Mouse (Mus musculus): ENCODE measurements around the gene Cnr1. TPM values are rescaled to one million over a fixed set of nuclear protein-coding genes. Genes with fewer than 3 reads are reported as not detected.

Gene Cnr1
- polyA plus RNA-seq, 1 experiment from 2014 or later: 15.9 TPM

GRCm38 (mm10) chr4:33957398-33957797 is 33.0 kb downstream of the Cnr1 start:
- 77% methylated on average over 3 of the region's 3 CpGs for WGBS
- H3K27ac ChIP-seq (ENCODE audit: low read depth, low read length): no peak overlapping the region

GRCm38 (mm10) chr4:33958515-33958914 is 34.1 kb downstream of the Cnr1 start:
- H3K4me3 ChIP-seq (ENCODE audit: low read depth, low read length): no peak overlapping the region
- no peak overlapping the region for H3K4me2 ChIP-seq
- WGBS: 77% methylated on average over 3 of the region's 3 CpGs
- DNase-seq (ENCODE audit: low spot score, missing footprints): no peak
- ATAC-seq (ENCODE audit: low FRiP score): no peak
- H3K27ac ChIP-seq (ENCODE audit: low read depth, low read length): no peak overlapping the region
- no peaks in the 10 kb centered on the region for H3K9me3 ChIP-seq (ENCODE audit: control insufficient read depth, low read length)
- H3K9ac ChIP-seq (ENCODE audit: low read length): no peak overlapping the region
- no peaks in the 10 kb centered on the region for H3K36me3 ChIP-seq (ENCODE audit: control insufficient read depth, insufficient read depth, low read length)
- no peaks in the 10 kb centered on the region for H3K4me1 ChIP-seq (ENCODE audit: control insufficient read depth, insufficient read depth, low read length)
- H3K27me3 ChIP-seq (ENCODE audit: control insufficient read depth, insufficient read depth, low read length): no peaks in the 10 kb centered on the region

More at GRCm38 (mm10) chr4:33957398-33957797, 33.0 kb downstream of the Cnr1 start:
- H3K4me3 ChIP-seq (ENCODE audit: low read depth, low read length): no peak overlapping the region
- no peak for DNase-seq (ENCODE audit: low spot score, missing footprints)
- H3K4me1 ChIP-seq (ENCODE audit: control insufficient read depth, insufficient read depth, low read length): no peaks in the 10 kb centered on the region
- no peaks in the 10 kb centered on the region for H3K9me3 ChIP-seq (ENCODE audit: control insufficient read depth, low read length)
- H3K4me2 ChIP-seq: no peak overlapping the region
- H3K9ac ChIP-seq (ENCODE audit: low read length): no peak overlapping the region
- no peaks in the 10 kb centered on the region for H3K27me3 ChIP-seq (ENCODE audit: control insufficient read depth, insufficient read depth, low read length)
- ATAC-seq (ENCODE audit: low FRiP score): no peak
- H3K36me3 ChIP-seq (ENCODE audit: control insufficient read depth, insufficient read depth, low read length): no peaks in the 10 kb centered on the region

DNA sequence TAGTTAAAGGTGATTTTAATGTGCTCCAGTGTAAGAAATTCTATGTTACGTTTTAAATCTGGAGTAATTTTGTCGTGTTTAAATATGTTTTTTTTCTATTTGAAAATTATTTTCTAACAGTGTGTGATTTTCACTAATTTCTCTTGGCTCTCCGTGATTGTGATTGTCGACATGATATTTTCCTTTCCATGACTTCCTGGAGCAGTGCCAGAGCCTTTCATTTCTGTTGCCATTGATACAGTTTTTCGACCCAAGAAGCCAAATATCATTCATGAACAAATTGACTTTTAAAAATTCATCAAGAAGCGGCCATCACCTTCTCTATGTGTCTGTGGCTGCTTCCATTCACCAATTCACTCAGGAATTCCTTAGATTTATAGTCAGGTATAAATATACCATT is 35.4 kb downstream of the Cnr1 start:
- no peaks in the 10 kb centered on the region for H3K4me1 ChIP-seq (ENCODE audit: control insufficient read depth, insufficient read depth, low read length)
- no peak overlapping the region for H3K9ac ChIP-seq (ENCODE audit: low read length)
- no peaks in the 10 kb centered on the region for H3K27me3 ChIP-seq (ENCODE audit: control insufficient read depth, insufficient read depth, low read length)
- DNase-seq (ENCODE audit: low spot score, missing footprints): no peak
- no peak for ATAC-seq (ENCODE audit: low FRiP score)
- no peak overlapping the region for H3K4me3 ChIP-seq (ENCODE audit: low read depth, low read length)
- H3K36me3 ChIP-seq (ENCODE audit: control insufficient read depth, insufficient read depth, low read length): no peaks in the 10 kb centered on the region
- H3K27ac ChIP-seq (ENCODE audit: low read depth, low read length): no peak overlapping the region
- WGBS: 86% methylated on average over 6 of the region's 6 CpGs
- H3K4me2 ChIP-seq: no peak overlapping the region
- no peaks in the 10 kb centered on the region for H3K9me3 ChIP-seq (ENCODE audit: control insufficient read depth, low read length)

- WGBS: 81% methylated on average over 3 of the region's 3 CpGs
- H3K27me3 ChIP-seq (ENCODE audit: control insufficient read depth, insufficient read depth, low read length): no peaks in the 10 kb centered on the region
- H3K4me1 ChIP-seq (ENCODE audit: control insufficient read depth, insufficient read depth, low read length): no peaks in the 10 kb centered on the region
- H3K36me3 ChIP-seq (ENCODE audit: control insufficient read depth, insufficient read depth, low read length): no peaks in the 10 kb centered on the region
- ATAC-seq (ENCODE audit: low FRiP score) (no peak), DNase-seq (ENCODE audit: low spot score, missing footprints) (no peak)
- H3K4me3 ChIP-seq (ENCODE audit: low read depth, low read length): no peak overlapping the region
- H3K9me3 ChIP-seq (ENCODE audit: control insufficient read depth, low read length): no peaks in the 10 kb centered on the region
- no peak overlapping the region for H3K27ac ChIP-seq (ENCODE audit: low read depth, low read length)
- no peak overlapping the region for H3K4me2 ChIP-seq
- no peak overlapping the region for H3K9ac ChIP-seq (ENCODE audit: low read length)
Measured at GRCm38 (mm10) chr4:33970726-33971125, 46.3 kb downstream of the Cnr1 start.

DNA sequence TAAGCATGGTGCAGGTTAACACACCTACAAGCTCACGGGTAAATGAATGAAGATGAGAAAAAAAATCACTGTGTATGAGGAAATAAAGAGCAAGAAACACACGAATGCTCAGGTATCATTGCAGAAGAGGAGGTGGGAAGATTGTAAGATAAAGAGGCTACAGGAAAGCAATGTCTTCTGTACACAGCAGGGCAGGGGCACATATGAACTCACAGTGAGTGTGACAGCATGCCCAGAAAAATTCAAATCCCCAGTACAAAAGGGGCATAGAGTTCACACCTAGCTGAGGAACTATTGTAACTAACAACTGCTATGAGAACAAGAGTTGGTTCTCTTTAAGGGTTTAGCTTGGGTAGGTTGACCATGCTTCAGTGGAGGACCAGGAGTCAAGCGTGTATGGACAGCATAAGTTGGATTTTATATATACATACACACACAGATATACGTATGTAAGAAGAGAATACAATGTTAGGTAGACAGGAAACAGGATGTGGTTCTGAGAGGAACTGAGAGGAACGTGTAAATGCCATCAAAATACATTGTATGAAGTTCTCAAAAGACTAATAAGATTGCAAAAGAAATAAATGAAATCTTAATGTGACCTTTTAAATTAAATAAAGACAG is 64.2 kb downstream of the Cnr1 start:
- ATAC-seq (ENCODE audit: low FRiP score): no peak
- Histone ChIP-seq H3K9me3 (ENCODE audit: control insufficient read depth, low read length) (no peaks in the 10 kb centered on the region), H3K4me2 (no peak overlapping the region), H3K4me1 (ENCODE audit: control insufficient read depth, insufficient read depth, low read length) (no peaks in the 10 kb centered on the region), H3K27me3 (ENCODE audit: control insufficient read depth, insufficient read depth, low read length) (no peaks in the 10 kb centered on the region), H3K9ac (ENCODE audit: low read length) (no peak overlapping the region), H3K36me3 (ENCODE audit: control insufficient read depth, insufficient read depth, low read length) (no peaks in the 10 kb centered on the region), H3K27ac (ENCODE audit: low read depth, low read length) (no peak overlapping the region), H3K4me3 (ENCODE audit: low read depth, low read length) (no peak overlapping the region)
- no peak for DNase-seq (ENCODE audit: low spot score, missing footprints)
- whole genome bisulfite sequencing: 84% methylated on average over 5 of the region's 5 CpGs

- H3K4me3 ChIP-seq (ENCODE audit: low read depth, low read length): no peak overlapping the region
- no peaks in the 10 kb centered on the region for H3K9me3 ChIP-seq (ENCODE audit: control insufficient read depth, low read length)
- no peak for ATAC-seq (ENCODE audit: low FRiP score)
- no peak overlapping the region for H3K9ac ChIP-seq (ENCODE audit: low read length)
- no peak for DNase-seq (ENCODE audit: low spot score, missing footprints)
- H3K4me2 ChIP-seq: no peak overlapping the region
- no peaks in the 10 kb centered on the region for H3K4me1 ChIP-seq (ENCODE audit: control insufficient read depth, insufficient read depth, low read length)
- H3K27me3 ChIP-seq (ENCODE audit: control insufficient read depth, insufficient read depth, low read length): no peaks in the 10 kb centered on the region
- no peaks in the 10 kb centered on the region for H3K36me3 ChIP-seq (ENCODE audit: control insufficient read depth, insufficient read depth, low read length)
- 70% methylated on average over 2 of the region's 3 CpGs for WGBS
- no peak overlapping the region for H3K27ac ChIP-seq (ENCODE audit: low read depth, low read length)
Measured at GRCm38 (mm10) chr4:33992687-33993086, 68.3 kb downstream of the Cnr1 start.

DNA sequence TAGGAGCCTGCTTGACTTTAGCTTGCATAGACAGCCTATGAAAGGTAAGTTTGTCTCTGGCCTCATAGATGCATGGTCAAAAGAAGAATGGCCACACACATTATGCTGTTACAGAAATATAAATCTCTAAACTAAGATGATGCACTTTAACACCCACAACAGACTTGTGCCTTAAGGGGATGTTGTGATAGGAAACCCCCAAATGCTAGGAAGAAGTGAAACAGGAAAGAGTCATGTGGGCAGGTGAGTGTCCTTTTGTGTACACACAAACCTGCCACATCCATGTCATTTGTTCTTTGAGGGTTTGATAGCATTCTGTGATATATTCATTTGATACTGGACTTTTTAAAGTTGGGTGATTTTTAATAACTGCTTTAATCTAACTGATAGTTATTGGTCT is 72.0 kb downstream of the Cnr1 start:
- DNase-seq (ENCODE audit: low spot score, missing footprints) (no peak), ATAC-seq (ENCODE audit: low FRiP score) (no peak)
- Histone ChIP-seq H3K27ac (ENCODE audit: low read depth, low read length) (no peak overlapping the region), H3K27me3 (ENCODE audit: control insufficient read depth, insufficient read depth, low read length) (no peaks in the 10 kb centered on the region), H3K9ac (ENCODE audit: low read length) (no peak overlapping the region), H3K9me3 (ENCODE audit: control insufficient read depth, low read length) (peaks cover 4% of the 10 kb centered on the region; the same call in 1 of the 2 replicates), H3K4me3 (ENCODE audit: low read depth, low read length) (no peak overlapping the region), H3K4me2 (no peak overlapping the region), H3K4me1 (ENCODE audit: control insufficient read depth, insufficient read depth, low read length) (no peaks in the 10 kb centered on the region), H3K36me3 (ENCODE audit: control insufficient read depth, insufficient read depth, low read length) (no peaks in the 10 kb centered on the region)

Other genes starting within 250 kb of the Cnr1 start
- 2.2 and 2.8 TPM in 2 replicates for gene Spaca1, start 125.6 kb downstream of the Cnr1 start, polyA plus RNA-seq (2014; fragmentation: Nextera tagmentation; extraction: Ambion mirVana)